Mouse (Mus musculus) adrenal gland, postnatal 25 days (tissue): ENCODE measurements around the gene Wwox. TPM values are rescaled to one million over a fixed set of nuclear protein-coding genes. Genes with fewer than 3 reads are reported as not detected.

Experiments
- DNase-seq: peaks from one replicate; pipeline ENCODE4 v3.0.0; 2021; ENCODE audit warnings: mixed read lengths
- total RNA-seq: library from RNA; stranded (reverse); gene quantifications from 2 replicates; pipeline ENCODE4 v1.2.3, GENCODE M21; 2021

Wwox gene
- total RNA-seq, 1 experiment from 2014 or later = 37.2 TPM

DNA sequence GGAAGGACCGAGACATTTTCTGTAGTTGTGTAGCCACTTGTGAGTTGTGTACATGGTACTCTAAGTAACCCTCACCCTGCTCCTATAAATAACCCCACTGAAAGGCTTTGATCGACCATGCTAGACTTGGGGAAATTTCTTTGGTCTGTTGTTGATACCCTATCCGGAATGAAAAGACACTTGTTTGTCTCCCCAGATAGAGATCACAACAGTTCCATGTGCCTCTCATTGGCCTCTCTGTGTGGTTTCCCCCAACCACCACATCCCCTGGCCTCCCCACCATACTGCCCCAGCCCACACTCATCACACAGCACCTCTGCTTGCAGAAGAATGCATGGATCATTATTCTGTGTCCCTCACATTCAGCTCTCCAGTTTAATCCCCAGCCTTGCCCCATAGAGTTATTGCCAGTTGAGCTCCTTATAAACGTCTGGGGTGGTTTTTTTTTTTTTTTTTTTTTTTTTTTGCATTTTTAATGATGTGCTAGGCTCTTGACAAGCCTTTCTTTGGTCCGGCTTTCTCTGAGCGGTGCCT lies 746.0 kb downstream of the Wwox start:
- DNase-seq = no peak

DNA sequence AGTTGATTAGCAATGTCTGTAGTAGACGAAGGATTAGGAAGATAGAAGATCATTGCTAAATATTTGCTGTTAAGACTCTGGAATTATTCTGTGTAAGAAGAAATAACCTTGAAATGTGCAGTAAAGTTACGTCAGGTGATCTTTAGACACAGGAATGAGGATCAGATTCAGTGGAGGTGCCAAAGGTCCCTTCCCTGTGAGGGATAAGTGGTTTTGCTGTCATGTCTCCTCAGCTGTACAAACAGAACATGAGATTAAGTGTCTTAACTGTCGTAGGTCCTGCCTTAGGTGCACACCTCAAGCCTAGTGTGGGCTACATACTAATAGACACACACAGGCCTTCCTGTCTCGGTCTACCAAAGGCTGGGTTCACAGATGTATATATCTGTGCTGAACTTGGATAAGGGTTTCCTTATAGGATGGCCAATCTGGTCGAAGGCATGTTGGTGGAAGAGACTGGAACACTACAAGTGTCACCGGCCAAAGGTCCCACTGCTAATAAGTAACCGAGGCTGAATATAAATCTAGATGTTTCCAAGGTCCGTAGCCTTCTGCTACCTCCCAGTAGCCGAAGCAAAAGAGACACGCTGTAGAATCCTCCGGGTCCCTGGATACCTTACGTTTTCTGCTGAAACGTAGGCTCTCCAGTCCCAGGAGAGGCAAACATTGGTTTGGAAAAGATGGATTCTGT lies 746.8 kb downstream of the Wwox start:
- no peak for DNase-seq

DNA sequence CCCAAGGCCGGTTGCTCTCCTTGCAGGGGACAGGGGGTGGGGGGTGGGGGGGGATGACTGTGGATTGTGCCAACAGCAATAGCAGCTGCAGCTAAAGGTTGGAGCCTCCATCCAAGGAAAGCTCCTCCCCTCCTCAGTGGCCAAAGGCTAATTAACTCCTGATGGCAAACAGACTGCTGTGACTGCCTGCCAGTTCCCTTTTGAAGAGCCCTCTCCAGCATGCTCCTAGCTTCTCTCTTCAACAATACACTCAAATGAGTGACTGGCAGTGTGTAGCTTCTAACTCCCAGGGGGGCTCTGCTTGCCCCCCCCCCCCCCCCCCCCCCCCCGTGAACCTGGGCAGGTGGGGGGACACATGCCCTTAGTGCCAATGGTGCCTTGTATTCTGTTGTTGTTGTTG lies 747.4 kb downstream of the Wwox start:
- DNase-seq = no peak

DNA sequence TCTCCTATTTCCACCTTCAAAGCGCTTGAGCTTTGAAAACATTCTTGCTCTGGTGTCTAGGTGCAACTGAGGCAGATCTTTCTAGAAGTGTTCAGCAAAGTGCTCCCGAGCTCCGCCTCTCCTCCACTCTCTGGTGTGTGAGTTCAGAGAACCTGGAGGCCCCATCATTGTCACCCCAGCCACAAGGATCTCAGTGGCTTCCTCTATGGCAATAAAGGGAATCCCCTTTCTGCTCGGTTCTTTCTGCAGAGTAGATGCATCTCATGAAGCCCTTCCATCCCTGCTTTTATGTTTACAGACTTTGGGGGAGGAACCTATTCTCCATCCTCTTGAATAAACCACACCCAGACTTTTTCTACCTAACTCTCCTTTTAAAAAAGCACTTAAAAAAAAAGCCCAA lies 749.0 kb downstream of the Wwox start:
- DNase-seq = no peak

DNA sequence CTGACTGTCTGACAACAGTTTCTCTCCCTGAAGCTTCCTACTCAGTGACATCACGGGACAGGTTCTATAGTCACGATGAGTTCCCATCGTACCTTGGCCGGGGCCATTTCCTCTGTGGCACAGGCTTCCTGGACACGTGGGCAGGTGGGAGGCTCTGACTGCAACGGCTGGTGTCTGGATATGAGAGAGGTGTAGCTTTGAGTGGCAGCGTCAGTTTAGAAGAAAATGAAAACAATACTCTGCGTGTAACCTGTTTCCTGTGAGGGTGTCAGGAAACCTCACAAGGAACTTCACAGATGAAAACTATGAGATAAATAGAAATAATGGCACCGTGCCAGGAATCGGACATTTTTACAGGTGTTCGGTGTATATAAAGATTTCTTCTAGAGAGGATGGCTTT lies 750.4 kb downstream of the Wwox start:
- no peak for DNase-seq

DNA sequence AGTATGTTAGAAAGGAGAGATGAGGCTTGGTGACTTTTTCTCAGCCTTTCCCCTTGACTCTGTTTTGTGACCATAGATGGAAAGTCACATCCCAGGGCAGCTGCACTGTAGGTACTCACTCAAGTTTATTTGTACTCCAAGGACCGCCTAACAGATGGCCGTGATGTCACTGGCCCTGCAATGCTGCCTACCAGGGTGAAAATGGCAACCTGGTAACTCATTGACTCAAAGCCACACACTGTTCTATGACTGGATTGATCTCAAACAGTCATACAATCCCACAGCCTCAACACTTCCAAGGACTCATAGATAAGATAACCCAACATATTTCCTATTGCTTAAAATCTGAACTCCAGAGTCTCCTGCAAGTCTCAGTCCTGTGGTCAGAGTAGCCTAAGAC lies 754.3 kb downstream of the Wwox start:
- no peak for DNase-seq

DNA sequence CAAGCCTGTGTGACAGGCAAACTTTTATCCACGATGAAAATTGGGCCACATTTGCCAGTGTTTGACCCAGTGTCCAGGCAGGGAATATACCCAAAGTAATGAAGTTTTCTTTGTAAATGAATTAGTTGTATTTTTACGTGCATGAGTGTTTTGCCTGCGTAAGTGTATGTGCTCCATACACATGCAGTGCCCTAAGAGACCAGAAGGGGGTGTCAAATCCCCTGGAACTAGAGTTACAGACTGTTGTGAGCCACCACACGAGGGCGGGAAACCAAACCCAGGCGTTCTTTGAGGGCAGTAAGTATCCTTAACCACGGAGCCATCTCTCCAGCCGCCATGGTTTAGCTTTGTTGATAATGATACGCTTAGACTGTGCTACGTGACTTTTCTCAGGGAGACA lies 755.9 kb downstream of the Wwox start:
- no peak for DNase-seq

DNA sequence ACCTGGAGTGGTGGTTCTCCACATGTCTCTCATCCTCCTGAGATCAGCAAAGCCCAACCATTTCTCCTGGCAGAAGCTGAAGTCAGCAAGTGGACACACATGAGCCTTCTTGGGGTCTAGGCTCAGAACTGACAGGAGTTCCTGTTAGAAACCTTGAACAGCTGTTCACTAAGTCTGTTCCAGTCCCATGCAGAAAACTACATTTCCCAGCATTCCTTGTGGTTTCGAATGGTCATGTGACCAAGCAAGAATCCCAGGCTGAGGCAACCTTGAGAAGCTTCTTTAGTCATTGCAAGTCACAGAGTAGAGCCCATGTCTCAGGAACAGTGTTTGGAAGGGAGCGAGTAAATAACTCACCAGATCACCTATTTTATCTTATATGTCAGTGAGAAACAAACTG lies 757.4 kb downstream of the Wwox start:
- no peak for DNase-seq

DNA sequence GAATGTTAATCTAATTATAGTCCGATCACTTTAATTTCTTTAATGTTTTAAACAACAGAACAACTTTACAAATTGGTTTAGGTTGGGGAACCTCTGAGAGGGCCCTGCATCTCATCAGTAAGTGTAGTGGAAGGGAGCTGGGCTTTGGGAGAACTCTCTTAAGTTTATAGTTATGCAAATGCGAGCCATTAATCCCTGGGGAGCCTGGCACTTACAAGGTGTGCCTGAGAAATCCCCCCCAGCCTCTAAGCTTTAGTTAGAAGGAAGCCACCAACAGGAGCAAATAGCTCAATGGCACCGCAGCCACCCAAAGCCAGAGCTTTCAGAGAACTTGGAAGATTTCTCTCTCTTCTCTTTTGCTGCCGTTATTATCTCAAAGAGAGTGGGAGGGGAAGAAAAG lies 759.7 kb downstream of the Wwox start:
- no peak for DNase-seq

DNA sequence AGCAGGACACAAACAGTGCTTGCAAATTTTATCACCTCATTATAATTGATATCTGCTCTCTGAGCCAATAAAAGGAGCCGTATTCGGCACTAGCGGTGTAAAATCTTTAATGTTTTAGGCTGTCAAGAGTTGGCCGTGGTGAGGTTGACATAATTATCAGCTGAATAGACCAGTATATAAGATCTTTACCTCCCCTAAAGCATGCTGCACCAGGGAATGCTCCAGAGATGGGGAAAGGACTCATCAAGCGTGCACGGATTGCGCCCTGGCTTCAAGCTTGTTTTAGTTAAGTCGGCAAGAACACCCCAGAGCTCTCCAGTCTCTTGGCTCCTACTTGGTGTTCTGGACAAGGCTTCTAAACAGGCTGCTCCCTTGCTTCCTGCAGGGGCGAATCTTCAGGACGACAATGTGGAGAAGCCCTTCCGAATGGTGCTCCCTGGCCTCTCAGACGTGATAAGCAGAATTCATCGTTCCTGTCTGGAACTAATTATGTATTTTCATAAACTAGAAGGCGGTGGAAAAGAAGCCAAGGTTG lies 760.2 kb downstream of the Wwox start:
- DNase-seq = no peak

DNA sequence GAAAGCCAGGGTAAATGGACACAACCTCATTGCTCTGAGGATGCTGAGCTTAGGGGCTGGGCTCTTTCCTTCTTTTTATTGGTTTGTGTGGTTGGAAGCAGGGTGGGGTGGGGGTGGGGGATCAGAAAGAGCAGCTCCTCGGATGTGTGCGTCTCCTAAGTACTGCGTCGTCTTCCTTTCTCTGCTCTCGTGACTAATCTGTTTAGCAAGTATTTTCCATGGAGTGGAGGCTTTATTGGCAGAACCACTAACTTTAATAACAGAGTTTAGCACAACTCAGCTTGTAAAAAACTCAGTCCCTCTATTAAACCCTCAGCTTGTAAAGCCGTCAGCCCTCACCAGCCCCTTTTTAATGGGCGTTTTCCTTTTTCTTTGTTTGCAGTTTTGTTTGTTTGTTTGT lies 762.3 kb downstream of the Wwox start:
- DNase-seq = no peak

DNA sequence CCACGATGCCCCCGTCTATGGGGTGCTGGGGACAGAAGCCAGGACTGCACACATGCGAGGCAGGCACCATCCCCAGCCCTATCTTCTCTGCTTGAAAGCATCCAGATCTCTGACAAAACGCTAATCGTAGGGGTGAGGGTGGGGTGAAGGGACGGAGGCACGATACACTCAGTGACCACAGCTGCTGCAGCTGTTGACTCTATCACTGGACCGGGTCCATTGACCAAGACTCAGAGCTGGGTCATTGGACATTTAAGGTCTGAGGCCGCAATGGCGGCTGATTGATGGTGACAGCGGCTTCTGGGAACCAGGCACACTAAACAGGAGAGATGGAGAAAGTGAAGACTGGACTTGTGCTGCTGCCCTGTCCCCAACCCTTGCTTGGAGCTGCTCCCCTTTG lies 768.0 kb downstream of the Wwox start:
- no peak for DNase-seq

DNA sequence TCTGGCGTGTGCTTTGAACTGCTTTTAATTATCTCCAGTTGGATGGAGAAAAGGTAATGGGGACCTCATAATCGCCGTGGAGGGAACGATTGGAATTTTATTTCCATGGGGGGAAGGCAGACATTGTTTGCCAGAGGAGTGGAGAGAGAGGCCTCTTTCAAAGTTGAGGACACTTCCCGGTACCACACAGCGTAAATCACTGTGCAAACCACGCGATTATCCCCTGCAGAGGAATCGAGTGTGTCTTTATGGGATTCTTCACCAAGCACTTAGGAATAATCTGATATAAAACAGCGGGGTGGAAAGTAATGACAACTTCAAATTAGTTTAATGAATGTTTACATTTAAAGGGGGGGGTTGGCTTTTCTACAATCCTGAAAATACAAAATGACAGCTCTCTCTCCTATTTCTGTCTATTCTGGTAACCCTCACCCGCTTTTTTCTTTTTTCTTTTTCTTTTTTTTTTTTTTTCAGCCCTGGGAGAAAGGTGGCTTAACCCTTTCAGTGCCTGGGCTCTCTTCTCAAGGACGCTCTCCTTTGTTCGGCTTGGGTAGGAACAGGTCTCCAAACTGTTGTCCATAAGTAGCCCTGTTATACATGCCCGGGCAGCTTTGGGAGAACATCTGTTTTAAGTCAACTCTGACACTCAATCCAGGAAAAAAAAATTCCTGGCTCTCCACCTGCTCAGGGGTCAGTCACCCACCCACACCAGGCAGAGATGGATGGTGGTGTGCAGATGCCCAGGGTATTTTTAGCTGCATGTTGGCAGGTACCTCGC lies 769.1 kb downstream of the Wwox start:
- no peak for DNase-seq

DNA sequence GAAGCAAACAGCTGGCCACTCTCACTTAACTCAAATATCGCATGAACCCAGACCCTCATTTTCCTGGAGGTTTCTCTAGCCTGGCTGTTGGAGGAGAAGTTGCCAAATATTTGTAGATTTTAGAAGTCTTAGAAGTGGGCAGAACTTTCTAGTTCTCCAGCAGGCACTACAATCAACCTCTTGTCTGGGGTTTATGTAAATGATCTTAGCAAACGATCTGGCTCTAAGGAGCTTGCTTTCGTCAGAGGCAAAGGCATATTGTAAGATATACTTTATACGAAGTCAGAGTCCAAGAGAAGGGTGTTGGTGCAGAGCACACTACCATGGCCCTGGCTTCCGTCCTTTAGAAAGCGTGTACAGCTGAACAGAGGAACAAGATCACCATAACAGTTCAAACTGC lies 770.6 kb downstream of the Wwox start:
- no peak for DNase-seq

DNA sequence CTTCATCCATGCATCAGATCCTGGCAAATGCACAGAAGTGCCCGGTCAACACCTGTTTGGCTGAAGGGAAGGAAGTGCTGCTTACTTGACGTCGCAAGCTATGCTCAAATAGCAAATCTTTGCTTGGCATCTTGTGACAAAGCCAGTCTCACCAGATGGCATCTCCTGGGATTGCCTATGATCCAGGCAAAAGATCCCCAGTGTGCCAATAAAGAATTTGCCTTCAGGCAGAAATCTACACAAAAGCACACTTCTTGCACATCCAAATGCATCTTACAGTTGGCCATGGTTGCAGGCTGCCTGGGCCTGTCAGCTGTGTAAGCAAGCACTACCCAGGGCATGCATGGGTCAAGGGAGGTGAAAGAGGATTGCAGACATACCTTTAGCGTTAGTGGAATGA lies 773.7 kb downstream of the Wwox start:
- DNase-seq = no peak

DNA sequence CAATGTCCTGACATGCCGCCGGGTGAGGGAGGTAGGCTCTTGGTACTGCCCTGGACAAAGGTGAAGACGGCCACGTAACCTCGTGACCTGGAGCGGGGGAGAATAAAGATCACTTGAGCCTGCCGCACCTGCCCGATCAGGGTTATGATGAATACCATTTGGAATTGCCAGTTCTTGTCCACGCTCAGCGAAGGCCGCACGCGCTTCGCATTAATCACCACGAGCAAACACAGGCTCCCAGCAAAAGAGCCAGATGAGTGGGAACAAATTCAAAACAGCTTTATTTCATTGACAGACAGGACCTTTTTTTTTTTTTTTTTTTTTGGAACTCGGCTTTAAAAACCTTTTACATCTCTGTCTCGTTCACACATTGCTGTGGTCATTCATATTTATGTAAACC lies 775.4 kb downstream of the Wwox start:
- no peak for DNase-seq

DNA sequence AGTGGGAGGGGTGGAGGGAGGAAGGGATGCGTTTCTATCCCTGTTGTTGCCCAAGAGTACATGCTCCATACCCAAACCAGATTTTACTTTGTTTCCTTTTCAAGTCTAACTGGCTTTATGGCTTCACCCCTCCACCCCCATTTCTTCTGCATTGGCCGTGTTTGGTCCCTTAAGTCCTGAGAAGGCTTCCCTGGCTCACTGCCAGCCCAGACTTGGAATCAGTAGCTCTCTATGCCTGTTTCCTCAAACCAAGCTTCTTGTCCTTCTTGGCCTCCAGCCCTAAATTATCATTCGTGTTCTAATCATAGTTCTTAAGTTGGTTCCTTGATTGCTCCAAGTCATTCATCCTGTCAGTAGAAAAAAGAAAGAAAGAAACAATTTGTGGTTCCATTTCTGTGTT lies 777.3 kb downstream of the Wwox start:
- no peak for DNase-seq

DNA sequence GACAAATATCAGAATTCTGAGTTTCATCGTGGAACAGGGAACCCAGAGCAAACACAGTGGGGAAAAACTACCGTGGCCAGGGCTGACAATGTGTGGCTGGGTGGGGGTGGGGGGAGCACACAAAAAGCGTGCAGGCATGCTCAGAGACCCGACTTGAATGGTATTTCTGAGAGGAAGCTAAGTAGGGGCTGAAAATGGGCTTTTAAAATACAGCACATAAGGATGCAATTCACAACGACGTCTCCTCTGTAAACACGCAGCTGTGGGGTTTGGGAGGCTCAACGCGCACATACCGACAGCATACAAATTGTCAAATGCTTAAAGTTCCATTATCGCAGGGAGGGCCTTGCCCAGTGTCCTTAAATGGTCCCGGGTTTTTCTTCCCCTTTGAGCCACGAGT lies 783.1 kb downstream of the Wwox start:
- no peak for DNase-seq

DNA sequence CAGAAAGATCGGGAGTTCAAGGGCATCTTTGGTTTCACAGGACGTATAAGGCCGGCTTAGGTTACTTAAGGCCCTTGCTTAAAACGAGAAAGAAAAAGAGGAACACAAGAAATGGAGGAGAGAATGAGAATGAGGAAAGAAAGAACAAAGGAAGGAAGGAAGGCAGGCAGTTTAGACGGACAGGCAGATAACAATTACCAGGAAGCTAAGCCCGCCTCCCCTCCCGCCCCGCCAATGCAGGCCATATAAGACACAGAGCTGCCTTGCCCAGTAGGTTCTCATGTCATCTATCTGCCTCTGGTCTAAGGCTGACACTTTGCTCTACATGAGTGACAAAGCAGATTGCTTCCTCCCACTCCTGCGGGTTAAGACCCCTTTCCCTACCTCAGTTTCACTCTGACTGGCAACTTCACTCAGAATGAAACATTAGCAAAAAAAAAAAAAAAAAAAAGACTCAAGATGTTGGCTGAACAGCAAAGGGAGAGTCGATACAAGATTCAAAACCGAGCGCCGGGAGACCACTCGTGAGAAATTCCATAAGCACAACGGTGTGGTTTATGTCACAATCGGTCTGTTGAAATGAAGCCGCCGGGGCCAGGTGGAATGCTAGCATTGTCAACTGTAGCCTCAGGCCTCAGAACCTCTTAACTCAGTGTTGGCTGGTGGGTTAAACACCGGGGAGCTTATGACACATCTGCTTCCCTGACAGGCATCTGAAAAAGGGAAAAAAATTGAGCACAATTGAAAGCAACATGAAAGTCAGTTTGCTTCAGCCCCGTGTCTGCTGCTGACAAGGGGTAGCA lies 787.5 kb downstream of the Wwox start:
- DNase-seq = no peak

DNA sequence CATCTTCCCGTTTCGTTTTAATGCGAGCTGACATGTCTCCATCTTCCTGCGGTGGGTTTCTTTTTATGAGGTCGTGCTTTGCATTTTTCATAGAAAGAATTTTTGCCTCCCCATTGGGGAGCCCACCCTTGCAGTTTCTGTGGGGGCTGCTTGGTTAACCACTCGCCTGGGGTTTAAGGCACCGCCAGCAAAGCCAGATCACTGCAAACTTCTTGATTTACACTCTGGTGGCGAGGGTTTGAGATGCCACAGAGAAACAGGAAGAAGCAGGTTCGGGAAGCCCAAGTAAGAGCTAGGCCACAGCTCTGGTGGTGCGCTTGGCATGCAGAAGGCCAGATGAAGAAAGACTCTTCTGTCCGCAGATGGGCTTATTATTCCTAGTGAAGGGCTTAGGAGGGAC lies 789.4 kb downstream of the Wwox start:
- DNase-seq = no peak

DNA sequence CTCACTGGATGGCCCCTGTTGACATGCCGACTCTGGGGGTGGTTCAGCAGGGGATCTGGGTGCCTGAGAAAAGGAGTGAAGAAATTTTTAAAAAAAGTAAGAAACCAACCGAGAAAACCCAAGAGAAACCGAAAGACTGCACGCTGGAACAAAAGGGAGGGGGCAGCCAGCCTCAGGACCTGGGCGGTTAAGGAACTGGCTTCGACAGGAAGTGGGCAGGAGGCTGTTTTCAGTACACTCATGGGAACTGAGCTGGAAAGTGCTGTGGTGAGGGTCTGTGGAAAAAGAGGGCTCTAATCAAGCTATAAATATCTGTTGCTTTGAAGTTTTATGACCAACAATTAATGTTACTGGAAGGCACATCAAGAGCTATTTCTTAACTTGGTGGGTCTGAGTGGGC lies 794.6 kb downstream of the Wwox start:
- no peak for DNase-seq

DNA sequence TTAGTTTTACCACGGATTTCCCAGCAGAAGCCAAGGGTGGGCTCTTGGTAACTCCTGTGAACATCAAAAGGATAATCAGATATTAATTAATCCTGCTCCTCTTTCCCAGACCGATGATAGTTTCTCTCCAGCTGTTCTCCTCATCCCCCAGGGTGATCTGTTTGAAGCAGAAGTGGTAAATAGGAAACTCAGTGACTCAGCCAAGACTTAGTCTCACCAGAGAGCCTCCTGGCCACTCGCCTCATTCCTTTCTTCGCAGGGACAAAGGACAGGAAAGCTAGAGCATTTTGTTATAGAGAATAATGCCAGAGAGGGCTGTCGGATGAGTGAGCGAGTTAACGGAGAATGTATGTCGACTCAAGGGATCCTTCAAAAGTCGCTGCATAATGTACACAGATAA lies 798.1 kb downstream of the Wwox start:
- DNase-seq = no peak

DNA sequence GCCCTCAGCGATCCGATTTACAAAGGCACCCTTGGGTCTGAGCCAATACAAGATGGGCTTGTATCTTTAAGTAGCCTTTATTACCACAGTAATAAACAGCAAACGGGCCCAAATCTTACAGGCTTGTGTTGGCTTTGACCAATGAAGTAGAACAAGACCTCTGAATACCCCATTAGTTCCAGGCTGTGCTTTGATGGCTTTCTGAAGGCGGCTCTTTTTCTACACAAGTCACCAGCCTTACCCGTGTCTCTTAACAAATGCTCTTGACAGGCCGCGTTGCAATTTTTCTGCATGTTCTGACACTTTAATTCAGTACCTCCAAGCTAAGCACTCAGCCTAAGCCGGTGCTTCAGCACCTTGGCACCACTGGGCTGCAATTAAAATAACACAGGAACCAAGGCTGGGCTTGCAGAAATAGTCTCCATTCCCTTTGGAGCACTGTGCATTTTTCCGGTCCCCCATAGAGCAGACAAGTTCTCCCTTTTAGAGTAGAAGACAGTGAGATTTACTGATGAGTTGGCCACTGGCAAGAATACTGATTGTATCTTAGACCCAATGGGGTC lies 804.1 kb downstream of the Wwox start:
- DNase-seq = no peak
